Mouse (Mus musculus): ENCODE measurements around the gene 1110017D15Rik.
"Not testable (repeated sequence)": the region's sequence is repeated elsewhere in the genome, so short reads cannot be mapped to it uniquely, and the experiment has no call there.

1110017D15Rik gene

GRCm38 (mm10) chr4:41479456-41479804 is 37.7 kb downstream of the 1110017D15Rik start:
- DNase-seq (ENCODE audit: low spot score): no peak

GRCm38 (mm10) chr4:41478751-41479455 is 38.2 kb downstream of the 1110017D15Rik start:
- peak; percentile 21 for DNase-seq (ENCODE audit: low spot score)

GRCm38 (mm10) chr4:41477648-41478160 is 39.4 kb downstream of the 1110017D15Rik start:
- no peak for DNase-seq (ENCODE audit: low spot score)

GRCm38 (mm10) chr4:41471384-41471689 is 45.8 kb downstream of the 1110017D15Rik start:
- no peak for DNase-seq (ENCODE audit: low spot score)

- DNase-seq (ENCODE audit: low spot score): no peak
Measured at GRCm38 (mm10) chr4:41470684-41471383, 46.3 kb downstream of the 1110017D15Rik start.

GRCm38 (mm10) chr4:41470051-41470683 is 47.0 kb downstream of the 1110017D15Rik start:
- DNase-seq (ENCODE audit: low spot score): no peak

GRCm38 (mm10) chr4:41469199-41469598 is 47.9 kb downstream of the 1110017D15Rik start:
- DNase-seq (ENCODE audit: low spot score): no peak

- peak; percentile 64 for DNase-seq (ENCODE audit: low spot score)
Measured at GRCm38 (mm10) chr4:41468396-41469080, 48.6 kb downstream of the 1110017D15Rik start.

GRCm38 (mm10) chr4:41465287-41465665 is 51.9 kb downstream of the 1110017D15Rik start:
- DNase-seq (ENCODE audit: low spot score): peak; percentile 48

- DNase-seq (ENCODE audit: low spot score): peak; percentile 98
Measured at GRCm38 (mm10) chr4:41464345-41465286, 52.5 kb downstream of the 1110017D15Rik start, which contains the start of the genes Kif24 and Nudt2. Gene Kif24, minus strand, starts transcription at chr4:41464887. Gene Nudt2, plus strand, starts transcription at chr4:41465151.

- not testable (repeated sequence) for DNase-seq (ENCODE audit: low spot score)
Measured at GRCm38 (mm10) chr4:41463051-41463738, 53.9 kb downstream of the 1110017D15Rik start.

- no peak for DNase-seq (ENCODE audit: low spot score)
Measured at GRCm38 (mm10) chr4:41460690-41461089, 56.4 kb downstream of the 1110017D15Rik start.
